Mouse (Mus musculus) left cerebral cortex, postnatal 4 days (tissue): Measurements from ENCODE around the gene Gm17409. TPM values are rescaled to one million over a fixed set of nuclear protein-coding genes. Genes with fewer than 3 reads are reported as not detected.

ENCODE experiments used
- total RNA-seq, 2 experiments: library from RNA; stranded (reverse); gene quantifications; 2 replicates each; pipeline ENCODE4 v1.2.3; 2021

The Gm17409 gene
- total RNA-seq, 2 experiments from 2014 or later = not detected

Other genes with a start within 250 kb of the Gm17409 start
- gene Acvr1c, start 112.2 kb upstream of the Gm17409 start, total RNA-seq = 1 to 10 TPM; 4.6 to 7.0 TPM
- 10 to 100 TPM; 50.1 to 56.7 TPM for gene Acvr1, start 97.0 kb downstream of the Gm17409 start, total RNA-seq
- gene Upp2, start 97.2 kb downstream of the Gm17409 start, total RNA-seq = 10 to 100 TPM; 10.1 to 12.2 TPM